Mouse (Mus musculus): ENCODE data around the gene Cwf19l1.
A peak's percentile ranks its signal among the peaks of the same experiment; 100 is the strongest.

Cwf19l1 gene

DNA sequence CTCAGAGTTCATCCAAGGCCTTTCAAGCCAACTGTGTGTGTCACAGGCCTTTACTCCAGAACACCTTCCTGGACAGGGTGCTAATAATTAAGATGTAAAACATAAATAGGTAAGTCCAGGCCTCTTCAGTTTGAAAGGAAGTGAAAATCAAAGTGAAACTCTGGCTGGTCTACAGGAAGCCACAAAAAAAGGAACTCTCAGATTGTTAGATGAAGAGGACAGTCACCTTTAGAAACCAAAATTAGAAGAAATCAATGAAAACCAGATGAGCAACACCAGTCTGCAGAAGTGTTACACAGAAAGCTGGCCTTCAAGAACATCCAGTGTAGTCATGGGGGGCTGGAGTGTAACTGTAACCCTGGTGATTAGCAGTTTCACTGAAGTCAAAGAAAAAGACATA is 17.9 kb downstream of the Cwf19l1 start:
- no peak for DNase-seq (ENCODE audit: low read depth in 1 of 2, low spot score in 2 of 2)

DNA sequence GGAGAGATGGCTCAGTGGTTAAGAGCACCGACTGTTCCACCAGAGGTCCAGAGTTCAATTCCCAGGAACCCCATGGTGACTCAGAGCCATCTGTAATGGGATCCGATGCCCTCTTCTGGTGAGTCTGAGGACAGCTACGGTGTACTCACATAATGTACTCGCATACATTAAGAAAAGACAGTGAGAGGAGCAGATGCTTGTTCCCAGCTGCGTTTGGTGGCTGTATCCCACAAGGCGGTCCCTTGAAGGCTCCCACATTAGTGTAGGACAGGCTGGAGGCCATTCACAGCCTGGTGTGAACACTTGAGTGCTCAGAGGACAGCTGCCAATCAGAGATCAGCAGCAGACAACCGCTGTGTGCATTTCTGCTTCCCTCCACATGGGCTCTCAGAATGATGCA is 24.0 kb downstream of the Cwf19l1 start:
- no peak for DNase-seq (ENCODE audit: low read depth in 1 of 2, low spot score in 2 of 2)

DNA sequence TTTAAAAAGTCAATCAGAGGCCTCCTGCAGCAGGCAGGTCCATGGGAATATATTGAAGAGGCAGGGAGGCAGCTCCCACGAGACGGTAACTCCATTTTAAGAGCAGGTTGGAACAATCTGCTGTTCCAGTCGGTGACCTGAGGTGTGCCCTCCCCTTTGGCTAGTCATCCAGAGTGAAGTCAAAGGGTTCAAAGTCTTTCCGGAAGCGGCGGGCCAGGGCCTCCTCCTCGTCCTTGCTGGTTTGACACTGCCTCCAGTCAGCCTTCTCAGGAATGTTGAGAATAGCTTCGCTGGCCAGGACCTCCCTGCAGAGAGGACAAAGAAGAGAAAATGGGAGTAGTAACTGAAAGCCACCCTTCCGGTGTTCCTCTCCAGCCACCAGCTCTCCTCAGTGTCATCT is 25.3 kb downstream of the Cwf19l1 start:
- DNase-seq (ENCODE audit: low read depth in 1 of 2, low spot score in 2 of 2), result no peak

DNA sequence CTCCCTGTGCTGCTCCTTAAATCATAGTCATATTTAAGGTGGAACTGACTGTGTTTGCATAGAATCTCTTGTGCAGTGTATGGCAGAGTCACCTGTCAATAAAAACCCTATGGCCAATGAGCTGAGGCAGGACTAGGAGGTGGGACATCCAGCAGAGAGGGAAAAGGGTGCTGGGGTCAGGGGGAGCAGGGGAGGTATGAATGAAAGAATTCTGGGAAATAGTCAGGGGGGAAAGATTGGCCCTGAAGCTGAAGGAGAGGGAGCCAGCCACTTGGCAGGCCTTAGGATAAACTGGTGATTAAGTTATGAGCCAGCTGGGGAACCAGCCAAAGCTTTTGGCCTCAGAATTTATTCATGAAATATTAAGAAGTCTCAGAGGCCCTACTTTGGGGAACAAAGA is 26.7 kb downstream of the Cwf19l1 start:
- no peak for DNase-seq (ENCODE audit: low read depth in 1 of 2, low spot score in 2 of 2)

DNA sequence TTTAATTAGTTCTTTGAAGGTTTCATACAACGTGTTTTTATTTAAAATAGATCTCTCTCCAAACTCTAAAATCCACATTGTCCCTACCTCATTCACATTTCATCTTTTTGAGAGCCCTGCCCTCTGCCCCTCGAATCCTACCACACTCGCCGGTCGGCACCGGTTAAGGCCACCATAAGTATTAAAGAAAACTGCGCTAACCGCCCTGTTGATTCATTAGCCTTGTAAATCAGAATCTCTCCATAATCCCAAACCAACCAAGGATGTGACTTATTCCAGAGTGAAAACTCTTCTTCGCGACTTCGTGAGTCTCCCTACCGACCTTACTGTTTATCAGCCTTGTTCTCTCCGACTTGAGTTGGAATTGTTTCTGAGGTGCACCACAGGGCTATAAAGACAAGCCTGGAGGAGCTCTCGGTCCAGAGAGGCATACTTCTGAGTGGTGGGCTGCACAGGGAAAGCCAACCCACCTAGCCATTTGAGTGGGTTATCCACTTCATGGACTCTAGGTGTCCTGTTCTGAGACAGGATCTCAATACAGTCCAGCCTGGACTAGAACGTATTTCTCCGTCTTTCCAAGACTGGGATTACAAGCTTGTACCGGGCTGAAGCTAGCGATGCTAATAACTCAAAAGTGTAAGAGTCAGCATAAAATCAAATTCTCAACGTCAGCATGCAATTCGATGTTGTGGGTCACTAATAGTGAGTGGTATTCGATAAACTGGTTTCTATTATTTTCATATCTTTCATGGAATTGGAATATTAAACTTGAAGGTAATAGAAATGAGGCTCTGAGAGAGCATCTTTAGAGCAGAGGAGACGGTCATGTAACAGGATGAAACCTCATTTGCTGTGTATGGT is 27.8 kb downstream of the Cwf19l1 start:
- DNase-seq (ENCODE audit: low read depth in 1 of 2, low spot score in 2 of 2), result no peak

DNA sequence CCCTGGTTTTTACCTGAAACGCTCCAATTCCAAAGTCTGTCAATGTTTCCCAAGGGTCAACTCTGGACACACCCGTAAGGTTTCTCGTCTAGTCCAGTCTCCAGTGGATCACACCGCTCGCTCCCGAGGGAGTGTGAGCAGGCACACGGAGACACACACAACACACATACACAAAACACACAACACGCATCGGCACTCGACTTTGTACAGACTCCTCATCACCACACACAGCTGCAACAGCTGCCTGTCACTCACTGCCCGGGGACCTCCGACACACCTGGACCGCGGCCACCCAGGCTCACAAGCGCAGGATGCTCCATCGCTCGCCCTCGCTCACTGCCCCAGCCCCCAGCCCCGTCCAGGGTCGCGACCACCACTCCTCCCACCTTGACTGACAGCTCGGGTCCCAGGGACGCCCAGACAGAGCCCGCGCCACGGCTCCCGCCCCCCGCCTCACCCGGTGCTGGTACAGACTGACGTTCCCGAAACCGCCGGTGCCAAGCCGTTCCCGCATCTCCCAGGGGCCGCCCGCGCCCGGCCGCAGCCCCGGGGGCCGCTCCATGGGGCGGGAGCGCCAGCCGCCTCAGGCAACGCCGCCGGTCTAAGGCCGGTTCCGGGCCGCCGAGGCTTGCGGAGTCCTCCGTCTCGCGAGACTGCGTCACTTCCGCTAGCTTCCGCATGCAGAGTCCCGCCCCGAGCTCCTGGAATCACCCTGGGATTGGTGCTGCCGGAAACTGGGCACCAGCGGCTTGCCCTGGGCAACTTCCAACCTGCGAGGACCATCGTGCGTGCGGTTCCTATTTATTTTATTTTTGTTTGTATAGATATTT is 28.6 kb downstream of the Cwf19l1 start, which contains the start of gene Chuk:
Gene Chuk, minus strand, starts transcription at position 650 of the 830 bp plus-strand sequence.
- peak; percentile 83 to 92 for DNase-seq (ENCODE audit: low read depth in 1 of 2, low spot score in 2 of 2)

DNA sequence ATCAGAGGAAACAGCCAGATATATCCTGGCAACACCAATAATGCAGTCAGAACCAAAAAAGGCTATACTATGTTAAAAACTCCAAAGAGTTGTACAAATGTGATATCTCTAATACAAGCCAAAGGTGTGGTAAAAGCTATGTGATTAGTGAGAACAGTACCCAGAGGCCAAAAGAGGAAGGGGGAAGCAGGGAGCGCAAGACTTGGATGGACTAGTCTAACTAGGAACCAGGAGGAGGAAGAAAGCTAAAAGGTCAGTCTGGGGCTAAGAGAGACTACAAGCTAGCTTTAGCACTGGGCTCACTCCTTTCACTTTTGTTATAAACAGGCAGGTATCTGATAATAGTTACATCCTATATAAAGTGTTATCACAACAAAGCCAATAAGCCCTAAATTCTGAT is 31.3 kb downstream of the Cwf19l1 start:
- peak in 1 of 2 experiments; percentile 18 for DNase-seq (ENCODE audit: low read depth in 1 of 2, low spot score in 2 of 2)

DNA sequence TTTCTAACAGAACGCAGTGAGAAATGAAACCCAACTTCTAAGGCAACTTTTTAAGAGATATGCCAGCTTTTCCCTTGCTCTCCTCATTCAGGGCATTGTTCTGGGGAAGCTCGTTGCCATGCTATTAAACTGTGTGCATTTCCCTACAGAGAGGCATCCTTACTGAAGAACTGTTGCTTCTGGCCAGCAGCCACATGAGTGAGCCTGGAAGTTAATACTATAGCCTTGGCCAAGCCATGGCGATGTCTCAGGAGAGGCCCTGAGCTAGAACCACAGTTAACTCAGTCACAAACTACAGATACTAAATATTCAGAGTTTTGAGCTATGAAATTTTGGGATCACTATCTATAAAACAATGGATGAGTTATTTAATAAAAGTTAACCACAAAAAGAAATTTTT is 32.7 kb downstream of the Cwf19l1 start:
- no peak for DNase-seq (ENCODE audit: low read depth in 1 of 2, low spot score in 2 of 2)

DNA sequence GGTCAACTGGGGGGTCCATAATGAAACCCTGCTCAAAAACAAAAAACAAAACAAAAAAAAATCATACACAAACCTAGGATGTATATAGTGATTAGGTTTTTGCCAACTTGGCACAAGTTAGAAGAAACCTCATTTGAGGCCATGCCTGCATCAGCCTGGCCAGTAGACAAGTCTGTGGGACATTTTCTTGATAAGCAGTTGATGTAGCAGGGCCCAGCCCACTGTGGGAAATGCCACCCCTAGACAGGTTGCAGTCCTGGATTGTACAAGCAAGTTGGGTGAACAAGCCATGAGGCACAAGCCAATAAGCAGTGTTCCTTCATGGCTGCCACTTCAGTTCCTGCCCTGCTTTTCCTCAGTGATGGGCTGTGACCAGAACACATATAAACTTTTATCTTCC is 34.8 kb downstream of the Cwf19l1 start:
- DNase-seq (ENCODE audit: low read depth in 1 of 2, low spot score in 2 of 2), result no peak

DNA sequence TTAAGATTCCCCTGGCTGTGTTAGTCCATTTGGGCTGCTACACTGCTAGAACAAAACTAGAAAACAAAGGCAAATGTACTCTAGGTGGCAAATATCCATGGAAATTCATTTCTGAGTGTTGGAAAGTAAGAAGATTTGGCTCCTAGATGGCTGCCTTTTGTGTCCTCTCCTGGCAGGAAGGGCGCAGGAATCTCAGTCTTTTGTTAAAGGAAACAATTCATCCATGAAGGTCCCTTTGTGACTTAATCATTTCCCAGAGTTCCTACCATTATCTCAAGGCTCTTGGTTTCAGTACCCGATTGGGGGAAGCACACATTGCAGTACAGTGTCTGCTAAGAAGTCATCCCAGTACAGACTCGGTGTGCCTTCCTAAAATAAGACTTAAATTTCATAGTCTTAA is 49.4 kb downstream of the Cwf19l1 start:
- DNase-seq (ENCODE audit: low read depth in 1 of 2, low spot score in 2 of 2), result no peak

DNA sequence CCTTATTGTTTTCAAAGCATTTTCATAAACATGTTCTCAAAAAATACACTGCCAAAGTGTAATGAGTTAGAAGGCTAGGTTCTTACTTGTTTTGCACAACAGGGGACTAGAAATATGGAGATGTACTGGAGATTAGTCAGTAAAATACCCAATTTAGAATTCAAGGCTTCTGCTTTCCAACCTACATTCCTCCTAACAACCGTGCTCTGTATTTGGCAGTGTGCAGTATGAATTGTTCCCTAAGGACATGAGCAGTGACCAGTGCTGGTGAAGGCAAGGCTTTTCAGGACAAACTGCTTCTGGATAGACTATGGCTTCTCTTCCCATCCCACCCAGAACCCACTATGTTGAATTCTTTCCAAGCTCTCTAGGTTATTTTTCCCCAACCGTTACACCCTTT is 54.8 kb downstream of the Cwf19l1 start:
- DNase-seq (ENCODE audit: low read depth in 1 of 2, low spot score in 2 of 2), result no peak

DNA sequence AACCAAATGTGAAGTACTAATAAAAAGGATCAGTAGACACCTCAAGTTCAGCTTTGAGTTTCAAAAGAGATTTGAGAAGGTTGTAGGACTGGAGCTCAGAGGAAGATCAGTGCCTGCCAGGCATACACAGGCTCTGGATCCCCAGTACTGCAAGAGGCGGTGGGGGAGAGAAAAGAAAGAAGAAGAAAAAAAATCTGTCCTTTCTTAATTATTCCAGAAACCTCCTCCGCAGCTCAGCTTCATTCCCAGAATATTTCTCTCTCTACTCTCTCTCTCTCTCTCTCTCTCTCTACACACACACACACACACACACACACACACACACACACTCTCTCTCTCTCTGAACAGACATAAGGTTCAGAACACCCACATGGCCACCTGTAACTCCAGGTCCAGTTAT is 55.7 kb downstream of the Cwf19l1 start:
- no peak for DNase-seq (ENCODE audit: low read depth in 1 of 2, low spot score in 2 of 2)

DNA sequence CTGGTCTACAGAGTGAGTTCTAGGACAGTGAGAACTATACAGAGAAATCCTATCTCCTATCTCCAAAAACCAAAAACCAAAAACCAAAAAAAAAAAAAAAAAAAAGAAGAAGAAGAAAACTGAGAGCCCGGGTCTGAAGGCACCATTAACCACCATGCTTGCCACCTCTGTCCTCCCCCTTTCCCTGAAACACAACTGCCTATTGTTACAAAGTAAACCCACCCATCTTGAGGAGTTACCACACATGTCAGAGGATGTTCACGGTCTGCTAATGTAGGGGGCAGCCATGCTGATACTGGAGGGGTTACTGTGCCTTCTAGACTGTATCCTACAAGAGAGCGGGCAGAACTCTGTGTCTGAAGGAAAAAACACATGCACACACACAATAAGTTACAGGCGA is 58.7 kb downstream of the Cwf19l1 start:
- DNase-seq (ENCODE audit: low read depth in 1 of 2, low spot score in 2 of 2), result no peak

DNA sequence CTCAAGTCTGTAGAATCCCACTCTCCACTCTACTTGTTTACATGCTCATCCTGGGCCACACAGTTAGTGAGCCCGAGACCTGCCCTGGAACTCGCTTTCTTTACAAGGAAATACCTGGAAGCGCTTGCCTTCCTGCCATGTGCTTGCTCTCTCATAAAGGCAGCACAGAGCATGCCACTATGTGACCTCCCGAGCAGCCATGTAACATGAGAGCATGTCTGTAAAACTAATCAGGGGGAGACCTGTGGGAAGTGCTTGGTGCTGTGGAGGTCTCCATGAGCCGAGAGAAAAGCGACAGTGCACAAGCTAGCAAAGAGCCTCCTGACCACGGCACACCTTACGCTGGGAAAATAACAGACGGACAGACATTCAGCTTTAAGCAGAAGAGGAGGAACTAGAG is 59.2 kb downstream of the Cwf19l1 start:
- no peak for DNase-seq (ENCODE audit: low read depth in 1 of 2, low spot score in 2 of 2)

DNA sequence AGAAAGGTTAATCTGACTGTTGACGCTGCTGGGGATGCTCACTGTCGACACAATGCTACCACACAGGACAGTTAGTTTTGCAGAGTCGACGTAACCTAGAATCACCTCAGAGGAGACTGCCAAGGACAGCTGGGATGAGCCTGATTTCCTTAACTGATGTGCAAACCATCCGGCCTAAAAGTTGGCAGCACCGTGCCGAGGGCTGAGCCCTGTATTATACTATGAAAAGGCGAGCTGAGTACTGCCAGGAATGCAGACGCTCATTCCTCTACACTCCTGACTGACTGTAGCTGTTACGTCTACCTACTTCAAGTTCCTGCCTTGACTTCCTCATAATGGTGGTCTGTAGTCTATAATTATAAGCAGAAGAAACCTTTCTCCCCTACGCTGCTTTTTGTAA is 60.7 kb downstream of the Cwf19l1 start:
- no peak for DNase-seq (ENCODE audit: low read depth in 1 of 2, low spot score in 2 of 2)

DNA sequence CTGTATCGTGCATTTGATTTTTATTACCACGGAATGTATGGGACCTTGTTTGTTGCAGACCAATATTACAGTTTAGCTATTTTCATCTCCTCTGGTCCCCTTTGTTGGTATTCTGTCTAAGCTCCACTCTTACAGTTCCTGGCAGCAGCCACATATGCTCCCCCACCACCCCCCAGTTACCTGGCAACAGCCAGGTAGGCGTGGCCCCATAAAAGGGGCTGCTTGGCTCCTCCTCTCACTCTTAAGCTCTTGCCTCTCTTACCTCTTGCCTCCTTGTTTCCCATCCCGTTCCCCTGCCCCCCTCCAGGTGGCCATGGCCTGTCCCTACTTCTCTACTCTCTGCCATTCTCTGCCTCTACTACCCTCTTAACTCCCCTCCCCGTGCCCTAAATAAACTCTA is 64.5 kb downstream of the Cwf19l1 start:
- no peak for DNase-seq (ENCODE audit: low read depth in 1 of 2, low spot score in 2 of 2)

DNA sequence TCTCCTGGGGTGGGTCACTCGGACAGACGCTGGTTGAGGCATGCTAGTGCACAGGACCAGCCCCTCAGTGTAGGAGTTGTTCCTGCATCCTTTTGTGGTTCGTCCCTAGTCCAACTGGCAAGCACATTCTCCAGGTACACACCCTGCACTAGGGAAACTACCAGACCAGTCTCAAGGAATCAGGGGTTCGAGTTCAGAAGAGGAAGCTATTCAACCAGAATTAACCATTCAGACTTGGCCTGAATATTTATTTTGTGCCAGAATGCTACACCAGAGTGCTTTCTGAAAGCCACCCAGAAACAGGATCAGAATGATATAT is 65.8 kb downstream of the Cwf19l1 start:
- DNase-seq (ENCODE audit: low read depth in 1 of 2, low spot score in 2 of 2), result no peak

DNA sequence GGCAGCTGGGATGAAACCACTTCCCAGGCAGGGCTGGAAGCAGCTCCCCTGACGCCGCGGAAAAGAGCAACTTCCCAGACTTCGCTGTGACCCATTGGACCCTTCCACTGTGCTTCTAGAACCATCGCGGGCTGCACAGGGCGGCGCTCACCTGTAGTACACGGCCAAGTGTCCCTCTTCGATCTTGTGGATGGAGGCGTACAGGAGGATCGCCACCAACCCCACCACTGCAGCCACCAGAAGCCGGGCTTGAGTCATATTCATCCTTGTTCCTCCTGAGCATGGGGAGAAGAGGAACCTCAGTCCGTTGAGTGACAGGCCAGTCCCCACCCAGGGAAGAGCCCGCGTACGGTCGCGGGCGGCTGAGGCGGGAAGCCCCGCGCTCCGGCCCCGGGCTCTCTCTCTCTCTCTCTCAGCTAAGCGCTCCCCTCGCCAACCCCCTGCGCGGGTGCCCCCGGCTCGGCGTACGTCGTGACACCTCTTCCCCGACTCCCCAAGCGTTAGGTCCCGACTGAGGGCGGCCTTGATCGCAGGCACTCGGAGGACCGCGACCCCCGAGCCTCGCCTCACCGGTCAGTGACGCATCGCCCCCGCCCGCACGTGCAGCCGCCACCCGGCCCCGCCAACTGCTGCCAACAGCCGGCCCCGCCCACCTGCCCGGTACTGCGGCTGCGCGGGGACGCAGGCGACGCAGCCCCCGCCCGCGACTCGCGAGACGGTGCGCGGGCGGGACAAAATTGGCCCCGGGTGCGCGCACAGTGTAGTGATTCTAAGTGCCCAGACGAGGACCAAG is 66.4 kb downstream of the Cwf19l1 start, which contains the start of gene Erlin1:
Gene Erlin1, minus strand, starts transcription at position 665 of the 793 bp plus-strand sequence.
- DNase-seq (ENCODE audit: low read depth in 1 of 2, low spot score in 2 of 2), result peak; percentile 34 to 67

DNA sequence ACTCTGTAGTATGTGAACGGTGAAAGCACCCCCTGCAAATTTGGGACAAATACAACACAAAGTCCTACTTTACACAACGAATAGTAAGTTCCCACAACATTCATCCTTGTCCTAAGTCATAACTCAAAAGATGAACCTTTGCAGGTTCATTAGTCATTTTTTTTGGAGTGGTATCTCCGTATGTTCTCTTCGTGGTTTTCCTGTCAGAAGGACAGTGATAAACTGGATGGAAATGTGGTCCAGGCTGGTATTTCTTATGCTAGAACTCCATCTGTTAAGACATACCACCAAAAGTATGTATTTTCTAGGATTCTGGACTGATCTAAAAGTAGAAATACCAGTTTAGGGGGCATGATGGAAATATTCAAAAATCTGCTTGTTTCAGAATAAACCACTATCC is 67.4 kb downstream of the Cwf19l1 start:
- no peak for DNase-seq (ENCODE audit: low read depth in 1 of 2, low spot score in 2 of 2)

DNA sequence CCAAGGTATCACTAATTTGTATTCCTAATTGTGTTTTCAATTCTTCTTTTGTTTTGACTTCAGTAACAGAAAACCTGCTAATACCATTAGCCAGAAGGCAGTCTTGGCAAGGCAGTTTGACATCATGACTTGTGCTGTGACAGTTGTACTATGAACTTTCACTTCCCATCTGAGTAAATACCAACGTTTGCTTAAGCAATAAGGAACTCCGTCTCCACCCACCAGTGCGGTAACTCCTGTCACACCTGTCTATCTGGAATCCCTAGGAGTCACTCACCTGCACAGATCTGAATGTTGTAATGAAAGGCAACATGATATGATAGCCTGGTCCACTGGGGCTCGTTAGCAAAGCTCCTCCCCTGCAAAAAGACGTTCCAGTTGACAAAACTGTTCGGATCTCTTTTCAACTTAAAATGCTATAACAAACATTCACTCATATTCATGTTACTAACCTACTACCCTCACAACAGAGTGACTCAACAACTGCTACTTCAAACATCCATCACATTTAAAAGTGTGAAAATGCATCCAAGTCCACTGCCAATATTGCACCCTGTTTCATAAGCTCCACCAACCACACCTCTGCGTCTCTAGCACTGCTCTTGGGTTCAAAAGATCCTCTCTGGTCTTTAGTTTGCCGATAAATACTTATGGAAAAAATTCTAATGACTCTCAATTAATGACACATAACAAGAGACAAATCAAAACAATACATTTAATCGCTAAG is 68.2 kb downstream of the Cwf19l1 start:
- peak; percentile 9 to 10 for DNase-seq (ENCODE audit: low read depth in 1 of 2, low spot score in 2 of 2)

DNA sequence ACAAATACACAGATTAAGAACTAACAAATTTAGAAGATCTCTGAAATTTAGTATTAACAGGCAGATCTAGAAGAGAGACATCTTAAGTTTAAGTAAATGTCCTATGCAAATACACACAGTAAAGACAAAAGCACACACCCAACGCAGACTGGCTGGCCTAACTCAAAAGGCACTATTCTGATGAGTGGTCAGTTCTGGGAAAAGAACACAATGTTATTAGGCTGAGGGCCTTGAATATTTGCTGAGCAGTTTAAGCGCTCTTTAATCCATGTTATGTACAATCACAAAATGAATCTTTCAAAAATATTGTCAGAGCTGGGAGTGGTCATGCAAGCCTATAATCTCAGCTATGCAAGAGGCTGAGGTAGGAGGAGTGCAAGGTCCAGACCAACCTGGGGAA is 70.9 kb downstream of the Cwf19l1 start:
- DNase-seq (ENCODE audit: low read depth in 1 of 2, low spot score in 2 of 2), result no peak

Measured in monocyte, adult 2 months (primary cell).